Mouse (Mus musculus): ENCODE measurements around the gene Olfr571. TPM values are rescaled to one million over a fixed set of nuclear protein-coding genes. Genes with fewer than 3 reads are reported as not detected.

Olfr571 gene
- not detected for total RNA-seq (2021)
- long read RNA-seq, experiment 1 = 0 reads
- long read RNA-seq, experiment 2 = 0 reads

DNA sequence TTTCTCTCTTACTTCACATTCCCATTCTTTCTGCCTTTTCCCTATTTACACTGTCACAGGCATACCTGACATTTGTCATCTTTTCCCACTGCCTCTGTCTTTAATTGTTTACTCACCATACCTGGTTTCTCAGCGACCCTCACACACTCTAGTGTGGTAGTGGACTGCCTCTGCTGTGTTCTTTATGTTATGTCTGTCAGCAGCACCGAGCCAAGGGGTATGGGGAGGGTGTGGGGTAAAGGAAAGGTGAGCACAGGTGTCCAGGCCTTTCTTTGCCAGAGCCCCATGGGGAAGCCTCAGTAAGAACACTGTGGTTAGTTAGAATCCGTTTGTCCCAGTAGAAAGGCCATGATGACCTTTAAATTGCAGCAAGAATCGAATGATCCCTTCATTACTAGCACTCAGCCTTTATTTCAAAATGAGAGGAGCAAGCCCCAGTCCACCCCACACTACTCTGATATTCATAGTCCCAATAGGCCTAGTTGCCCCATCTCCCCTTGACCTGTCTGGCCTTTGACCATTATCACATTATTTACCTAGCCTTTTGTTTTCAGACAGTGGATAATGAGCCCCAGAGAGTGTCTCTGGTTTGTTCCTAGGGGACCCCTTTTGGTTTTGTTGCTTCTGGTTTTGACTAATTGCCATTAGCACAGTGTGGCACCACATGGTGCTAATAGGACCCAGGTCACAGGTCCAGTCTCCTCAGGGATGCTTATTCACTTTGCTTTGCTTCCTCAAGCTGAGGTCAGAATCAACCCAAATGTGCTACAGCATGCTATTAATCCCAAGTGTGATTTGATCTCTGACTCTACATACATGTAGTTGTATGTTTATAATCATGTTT, at the start of gene Olfr571:
TSS of gene Olfr571 (minus strand) at position 505 of the 844 bp plus-strand sequence.
- DNase-seq = no peak
- intact Hi-C loops (cut with DNase I; ENCODE audit: low total_unique reads) = loop anchor here (10.0 kb wide), 1 partner anchor 402 kb away; no protein-coding TSS in a partner anchor

DNA sequence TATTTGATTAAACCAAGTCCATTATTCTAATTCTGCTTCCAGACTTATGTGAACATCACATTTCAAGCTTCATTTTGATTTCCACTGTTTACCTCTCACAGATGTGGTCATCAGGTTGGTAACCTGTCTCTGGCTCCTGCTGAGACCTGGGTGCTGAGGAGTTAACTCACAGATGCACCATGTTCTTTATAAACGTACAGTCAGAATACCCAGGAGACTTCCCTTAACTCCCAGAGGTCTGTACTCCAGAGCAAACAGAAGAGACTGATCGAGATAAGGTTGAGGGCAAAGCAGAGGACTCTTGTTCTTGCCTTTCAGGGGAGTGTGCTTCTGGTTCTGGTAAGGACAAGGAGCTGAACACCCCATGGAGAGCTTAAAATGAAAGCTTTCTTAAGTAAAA, 45.0 kb upstream of the Olfr571 start, which contains the start of gene Olfr576:
TSS of gene Olfr576 (plus strand) at position 301 of the 400 bp plus-strand sequence.
- intact Hi-C loops (cut with DNase I; ENCODE audit: low total_unique reads) = no loop called here
- DNase-seq = no peak

DNA sequence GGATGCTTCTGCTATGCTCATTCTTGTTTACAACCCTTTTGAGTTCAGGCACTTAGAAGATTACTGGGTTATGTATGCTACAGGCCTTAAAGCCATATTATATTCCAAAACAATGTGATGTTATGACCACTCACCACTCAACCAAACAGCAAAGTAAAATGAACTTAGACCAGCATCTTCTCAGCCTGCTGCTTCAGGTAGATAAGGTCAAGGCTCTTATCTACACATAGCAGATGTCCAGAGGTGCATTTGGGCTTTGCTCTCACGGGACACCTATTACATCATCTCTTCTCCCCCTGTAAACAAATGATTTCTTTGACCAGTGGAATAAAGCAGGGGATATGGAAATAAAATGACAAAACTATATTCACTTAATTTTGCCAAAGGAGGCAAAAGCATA, 41.3 kb upstream of the Olfr571 start, which contains the start of gene Olfr575:
TSS of gene Olfr575 (minus strand) at position 183 of the 400 bp plus-strand sequence.
- intact Hi-C loops (cut with DNase I; ENCODE audit: low total_unique reads) = no loop called here
- no peak for DNase-seq

DNA sequence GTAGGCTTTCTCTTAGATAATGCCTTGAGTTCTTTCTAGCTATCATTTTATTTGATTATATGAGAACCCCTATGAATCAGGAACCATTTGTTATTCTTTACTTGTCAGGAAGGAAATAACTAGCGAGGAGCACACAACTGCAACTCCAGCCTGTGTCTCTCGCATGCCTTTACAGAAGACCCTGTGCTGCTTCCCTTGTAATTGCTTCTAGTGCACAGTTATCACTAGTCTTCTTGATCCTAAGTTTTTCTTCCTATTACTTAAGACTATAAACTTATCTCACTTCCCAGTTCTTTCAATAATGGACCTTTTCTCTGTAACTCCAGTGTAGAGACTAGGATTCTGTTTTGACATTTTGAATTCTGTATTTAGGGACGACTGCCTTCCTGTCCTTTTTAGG, 40.8 kb upstream of the Olfr571 start:
- intact Hi-C loops (cut with DNase I; ENCODE audit: low total_unique reads) = no loop called here
- DNase-seq = no peak

DNA sequence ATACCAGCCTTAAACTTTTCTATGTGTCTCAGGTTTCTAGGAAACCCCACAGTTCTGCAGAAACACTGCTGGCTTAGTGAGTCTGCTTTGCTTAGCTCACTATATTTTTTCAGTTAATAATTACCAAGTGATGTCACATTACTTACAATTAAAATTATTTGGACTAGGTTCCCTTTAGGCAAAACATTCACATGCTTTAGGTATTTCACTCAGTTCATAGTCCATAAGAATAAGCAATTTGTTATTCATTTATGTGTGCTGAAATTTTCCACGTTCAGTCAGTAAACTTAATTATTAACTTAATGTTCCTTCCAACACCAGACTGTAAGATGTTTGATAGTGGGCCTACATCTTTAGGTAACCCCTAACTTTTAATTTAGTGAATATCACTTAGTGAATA, 33.4 kb upstream of the Olfr571 start:
- DNase-seq = no peak
- intact Hi-C loops (cut with DNase I; ENCODE audit: low total_unique reads) = no loop called here

DNA sequence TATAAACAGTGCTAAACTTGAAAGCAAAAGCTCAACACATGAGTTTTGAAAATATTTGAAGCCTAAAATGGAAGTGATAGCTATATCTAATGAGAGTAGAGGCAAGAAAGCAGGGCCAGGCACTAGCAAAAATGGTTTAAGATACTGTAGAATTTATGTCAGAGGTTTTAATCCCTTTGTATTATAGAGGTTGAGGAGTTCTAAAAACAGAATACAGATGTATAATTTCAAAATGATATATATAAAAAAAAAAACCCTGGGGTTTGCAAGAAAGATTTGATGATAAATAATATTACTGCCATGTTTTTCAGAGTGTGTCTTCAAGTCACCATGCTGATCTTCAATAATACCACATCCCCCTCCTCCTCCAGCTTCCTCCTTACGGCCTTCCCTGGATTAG, 30.8 kb upstream of the Olfr571 start, which contains the start of gene Olfr574:
TSS of gene Olfr574 (plus strand) at position 301 of the 400 bp plus-strand sequence.
- no peak for DNase-seq
- intact Hi-C loops (cut with DNase I; ENCODE audit: low total_unique reads) = no loop called here

DNA sequence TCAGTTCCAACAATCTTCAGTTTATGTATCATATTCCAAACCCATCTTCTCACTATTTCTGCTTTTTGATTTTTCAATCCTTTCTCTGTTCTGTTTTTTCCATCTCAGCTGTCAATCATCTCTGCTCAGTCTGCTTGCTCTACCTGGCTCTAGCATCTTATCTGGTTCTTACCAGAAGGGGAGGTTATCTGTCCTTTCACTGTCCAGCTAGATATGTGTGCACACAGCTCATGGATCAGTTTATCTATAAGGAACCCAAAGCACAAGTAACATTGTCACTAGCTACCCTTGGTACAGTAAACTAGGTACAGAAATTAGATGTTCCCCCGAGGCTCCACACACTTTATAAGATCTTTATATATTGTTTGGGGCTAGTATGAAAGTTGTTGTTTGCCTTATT, 26.1 kb upstream of the Olfr571 start:
- intact Hi-C loops (cut with DNase I; ENCODE audit: low total_unique reads) = no loop called here

DNA sequence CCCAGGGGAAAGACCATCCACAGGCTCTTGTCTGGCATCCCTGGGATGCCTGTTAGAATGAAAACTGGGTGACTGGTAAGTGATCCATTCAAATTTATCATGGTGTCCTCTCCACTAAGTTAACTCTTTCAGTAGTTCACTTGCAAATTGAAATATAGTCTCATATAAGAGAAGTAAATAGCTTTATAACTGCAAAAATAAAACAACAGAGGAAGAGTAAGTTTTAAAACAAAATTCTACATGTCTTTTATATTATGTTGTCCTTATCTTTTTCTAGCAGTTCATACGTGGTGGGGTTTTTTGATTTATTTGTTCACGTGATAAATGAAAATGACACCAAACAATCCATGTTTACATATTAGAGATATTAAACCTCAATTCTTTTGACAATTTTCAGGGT, 25.1 kb upstream of the Olfr571 start, which contains the start of gene Olfr573-ps1:
TSS of gene Olfr573-ps1 (minus strand) at position 101 of the 400 bp plus-strand sequence.
- intact Hi-C loops (cut with DNase I; ENCODE audit: low total_unique reads) = no loop called here
- DNase-seq = no peak

More for the DNA sequence above, 26.1 kb upstream of the Olfr571 start:
- no peak for DNase-seq

DNA sequence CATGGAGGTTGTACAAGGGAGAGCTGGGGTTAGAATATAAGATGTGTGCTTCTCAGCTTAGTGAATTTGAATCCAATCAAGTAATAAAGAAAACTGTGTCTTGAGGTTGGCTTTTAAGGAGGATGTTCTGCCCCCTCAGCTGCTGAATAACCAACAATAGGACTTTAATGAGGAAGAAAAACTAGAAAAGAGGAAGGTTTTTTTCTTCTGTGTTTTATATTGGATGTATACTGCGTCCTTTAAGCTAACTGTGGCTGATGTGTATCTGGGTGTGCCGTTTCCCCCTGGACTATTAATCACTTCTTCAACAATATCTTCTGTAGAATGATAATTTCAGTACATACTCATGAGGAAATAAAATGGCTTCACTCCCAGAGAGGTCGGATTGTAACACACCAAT, 9.8 kb upstream of the Olfr571 start:
- DNase-seq = no peak
- intact Hi-C loops (cut with DNase I; ENCODE audit: low total_unique reads) = loop anchor here (10.0 kb wide), 1 partner anchor 262 kb away; the partner anchor contains the start of gene Olfr556

DNA sequence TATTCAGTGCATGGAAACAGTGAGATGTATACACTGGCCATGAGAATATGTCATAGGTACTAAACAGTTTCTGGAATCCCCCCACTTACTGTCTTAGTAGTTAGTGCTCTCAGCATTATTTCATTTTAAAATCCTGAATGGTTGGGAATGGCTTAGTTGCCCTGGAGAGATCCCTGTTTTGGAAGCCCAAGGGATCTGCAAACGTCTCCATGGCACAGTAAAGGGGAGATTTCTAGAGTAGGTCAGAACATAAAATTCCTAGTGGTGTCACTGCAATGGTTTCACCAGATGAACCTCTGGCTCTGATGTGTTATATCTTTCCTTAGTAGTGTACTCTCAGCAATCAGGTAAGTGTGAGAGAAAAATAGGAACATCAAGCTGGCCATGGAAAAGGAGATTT, 6.8 kb upstream of the Olfr571 start, which contains the start of gene Olfr572:
TSS of gene Olfr572 (plus strand) at position 301 of the 400 bp plus-strand sequence.
- intact Hi-C loops (cut with DNase I; ENCODE audit: low total_unique reads) = loop anchor here (10.0 kb wide), 1 partner anchor 259 kb away; the partner anchor contains the start of gene Olfr556
- DNase-seq = no peak

DNA sequence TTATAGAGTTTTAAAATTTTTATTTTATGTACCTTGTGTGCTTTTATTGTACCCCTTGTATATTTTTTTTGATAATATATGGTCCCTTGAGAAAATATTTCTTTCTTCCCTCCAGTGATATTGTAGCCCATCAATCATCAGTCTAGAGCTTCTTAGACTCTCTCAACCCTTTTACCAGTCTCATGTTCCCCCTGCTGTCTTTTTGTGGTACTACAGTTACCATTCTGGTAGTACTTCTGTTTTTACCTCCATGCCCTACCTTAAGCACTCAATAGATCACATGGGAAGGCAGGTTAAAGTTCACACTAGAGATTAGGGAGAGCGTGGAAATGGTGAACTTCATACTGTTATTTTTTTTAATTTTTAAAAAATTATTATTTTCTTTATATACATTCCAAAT, 2.3 kb upstream of the Olfr571 start:
- intact Hi-C loops (cut with DNase I; ENCODE audit: low total_unique reads) = loop anchor here (10.0 kb wide), 2 partner anchors 255 to 405 kb away; partner anchors contain the start of gene Olfr556
- no peak for DNase-seq

DNA sequence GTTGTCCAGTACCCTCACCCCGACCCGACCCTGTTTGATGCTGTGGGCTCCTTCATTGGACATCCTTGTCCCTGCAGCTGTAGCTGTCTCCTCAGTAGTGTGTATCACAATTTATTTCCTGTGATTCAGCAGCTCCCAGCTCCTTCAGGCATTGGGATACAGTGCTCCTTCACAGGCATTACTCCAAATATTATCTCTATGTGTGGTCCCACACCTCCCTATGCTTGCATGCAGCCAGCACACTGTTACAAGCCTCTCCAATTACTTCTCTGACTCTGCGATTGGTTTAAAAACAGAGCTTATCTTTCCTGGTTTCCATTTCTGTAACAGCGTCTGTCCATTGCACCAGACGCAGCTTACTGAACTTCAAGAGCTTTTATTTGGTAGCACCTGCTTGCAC, 931 bp downstream of the Olfr571 start:
- intact Hi-C loops (cut with DNase I; ENCODE audit: low total_unique reads) = loop anchor here (10.0 kb wide), 1 partner anchor 402 kb away; no protein-coding TSS in a partner anchor
- DNase-seq = no peak

DNA sequence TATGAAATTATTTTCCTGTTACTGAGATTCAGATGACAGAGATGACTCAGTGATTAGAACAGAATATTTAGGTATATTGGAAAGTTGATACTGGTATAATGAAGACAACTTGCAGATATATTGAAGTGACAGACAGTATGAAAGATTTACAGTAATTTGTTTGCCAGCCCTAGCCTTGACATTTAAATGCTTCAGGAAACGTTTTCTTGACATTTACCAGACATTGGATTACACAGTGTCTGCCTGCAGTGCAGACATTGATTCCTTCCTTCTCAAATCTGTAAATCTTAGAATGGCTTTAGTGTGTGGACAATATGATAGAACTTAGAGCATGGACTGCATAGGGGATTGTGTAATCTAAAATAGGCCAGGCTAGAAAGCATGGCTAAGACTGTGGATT, 2.1 kb downstream of the Olfr571 start:
- intact Hi-C loops (cut with DNase I; ENCODE audit: low total_unique reads) = loop anchor here (10.0 kb wide), 1 partner anchor 400 kb away; no protein-coding TSS in a partner anchor
- DNase-seq = no peak

DNA sequence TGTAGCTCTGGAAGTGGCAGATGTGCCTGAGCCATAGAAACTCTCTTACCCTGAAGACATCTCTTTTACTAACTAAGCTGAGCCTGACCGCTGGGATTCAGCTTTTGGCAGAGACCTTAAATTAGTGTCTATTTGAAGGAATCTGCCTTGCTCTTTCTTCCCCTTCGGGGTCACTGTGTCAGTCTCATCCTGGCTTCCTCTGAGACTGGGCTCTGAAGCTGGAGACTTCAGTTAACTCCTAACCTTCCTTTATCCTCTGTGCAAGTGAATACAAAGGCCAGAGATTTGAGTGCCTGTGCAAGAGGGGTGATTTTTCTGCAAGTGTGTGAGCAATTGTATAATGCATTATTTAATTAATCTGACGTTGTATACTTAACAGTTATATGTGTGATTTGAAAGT, 26.6 kb downstream of the Olfr571 start, which contains the start of gene Olfr569:
TSS of gene Olfr569 (minus strand) at position 101 of the 400 bp plus-strand sequence.
- no peak for DNase-seq
- intact Hi-C loops (cut with DNase I; ENCODE audit: low total_unique reads) = no loop called here

DNA sequence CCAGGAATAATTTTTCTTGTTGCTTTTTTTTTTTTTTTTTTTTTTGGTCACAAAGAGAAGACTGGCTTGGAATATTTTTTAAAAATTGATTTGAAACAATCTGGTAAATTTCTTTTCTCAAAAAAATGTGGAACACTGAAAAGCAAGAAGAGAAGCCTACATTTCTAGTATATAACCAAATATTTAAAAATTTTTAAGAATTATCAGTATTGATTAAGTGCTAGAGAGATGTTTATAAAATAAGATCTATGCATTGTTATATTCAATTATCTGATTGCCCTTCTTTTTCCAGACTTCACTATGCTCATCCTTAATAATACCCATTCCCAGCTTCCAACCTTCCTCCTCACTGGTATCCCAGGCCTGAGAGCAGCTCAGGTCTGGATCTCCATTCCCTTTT, 40.5 kb downstream of the Olfr571 start, which contains the start of gene Olfr568:
TSS of gene Olfr568 (plus strand) at position 301 of the 400 bp plus-strand sequence.
- intact Hi-C loops (cut with DNase I; ENCODE audit: low total_unique reads) = no loop called here
- no peak for DNase-seq

DNA sequence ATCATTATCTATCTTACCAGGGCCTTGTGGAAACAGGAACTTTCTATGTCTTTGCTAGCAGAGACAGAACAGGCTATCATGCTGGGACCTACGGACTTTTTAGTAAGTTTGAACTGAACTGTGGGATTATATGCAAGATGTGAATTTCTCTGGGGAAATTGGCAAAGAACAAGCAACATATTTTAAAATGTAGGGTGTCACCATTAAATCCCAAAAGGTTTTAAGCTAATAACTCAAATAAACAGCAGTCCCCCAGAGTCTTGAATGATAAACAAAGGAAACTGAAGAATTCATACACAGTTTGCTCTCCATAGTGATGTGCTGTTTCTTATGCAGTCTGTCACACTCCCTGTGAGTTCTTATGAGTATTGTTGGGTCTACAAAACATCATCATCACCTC, 58.7 kb downstream of the Olfr571 start, which contains the start of gene Olfr566:
TSS of gene Olfr566 (minus strand) at position 101 of the 400 bp plus-strand sequence.
- no peak for DNase-seq
- intact Hi-C loops (cut with DNase I; ENCODE audit: low total_unique reads) = no loop called here

DNA sequence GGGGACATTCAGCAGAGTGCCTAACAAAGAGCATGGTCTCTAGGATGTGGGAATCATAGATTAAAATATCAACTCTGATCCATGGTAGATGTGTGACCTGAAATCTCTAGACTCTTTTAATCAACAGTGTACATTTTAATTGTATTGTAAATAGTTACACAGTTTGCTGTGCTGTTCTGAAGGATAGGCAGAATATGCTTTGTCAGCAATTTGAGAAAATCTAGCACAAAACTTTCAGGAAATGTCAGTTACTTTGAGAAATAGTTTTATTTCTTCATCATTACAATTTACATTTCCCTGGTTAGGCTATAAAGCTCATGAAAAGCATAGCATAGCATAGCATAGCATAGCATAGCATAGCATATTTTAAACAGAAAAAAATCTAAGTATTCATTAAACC, 61.5 kb downstream of the Olfr571 start:
- intact Hi-C loops (cut with DNase I; ENCODE audit: low total_unique reads) = no loop called here
- DNase-seq = no peak
